Mouse (Mus musculus) embryonic facial prominence, embryonic 12.5 days (tissue): ENCODE data around the gene Hspa12a. TPM values are rescaled to one million over a fixed set of nuclear protein-coding genes. Genes with fewer than 3 reads are reported as not detected.

Experiments
- ATAC-seq: fragments of 200-750 bp; cut with Nextera tagmentation; 2 replicates; pipeline ENCODE4 v1.8.0; 2017; ENCODE audit not compliant: insufficient number of reproducible peaks, insufficient read depth, low FRiP score, low TSS enrichment
- H3K27ac ChIP-seq: fragments of 300-500 bp; sonication (generic); 2 replicates; pipeline ENCODE4 v1.5.1; 2016; ENCODE audit warnings: mild to moderate bottlenecking
- H3K27me3 ChIP-seq: fragments of 300-500 bp; sonication (generic); 2 replicates; pipeline ENCODE4 v1.6.1; 2016; ENCODE audit warnings: mild to moderate bottlenecking, moderate library complexity
- H3K36me3 ChIP-seq: fragments of 300-500 bp; sonication (generic); 2 replicates; pipeline ENCODE4 v1.6.1; 2016; ENCODE audit warnings: mild to moderate bottlenecking
- H3K4me1 ChIP-seq: fragments of 300-500 bp; sonication (generic); 2 replicates; pipeline ENCODE4 v1.6.1; 2016
- H3K4me2 ChIP-seq: fragments of 300-500 bp; sonication (generic); replicated peaks from 2 replicates; pipeline ENCODE4 v1.6.1; 2016; ENCODE audit warnings: mild to moderate bottlenecking, moderate library complexity
- H3K4me3 ChIP-seq: fragments of 300-500 bp; sonication (generic); 2 replicates; pipeline ENCODE4 v1.5.1; 2016; ENCODE audit warnings: mild to moderate bottlenecking
- H3K9ac ChIP-seq: fragments of 300-500 bp; sonication (generic); 2 replicates; pipeline ENCODE4 v1.6.1; 2016; ENCODE audit warnings: mild to moderate bottlenecking, moderate library complexity
- H3K9me3 ChIP-seq: fragments of 300-500 bp; sonication (generic); 2 replicates; pipeline ENCODE4 v1.6.1; 2016; ENCODE audit warnings: mild to moderate bottlenecking, moderate library complexity
- WGBS: fragments of 180-500 bp; shearing (Covaris S2); methylation state at CpG from one replicate; pipeline ENCODE4 v1.1.7; 2016; 5-methylcytosine and 5-hydroxymethylcytosine counted together
- polyA plus RNA-seq: library from polyadenylated mRNA; unstranded; fragments of >200 nt; fragmentation: Nextera tagmentation; extraction: Ambion mirVana; gene quantifications from 2 replicates; pipeline ENCODE4 v1.2.1, GENCODE M21; 2016

The Hspa12a gene
- polyA plus RNA-seq, 1 experiment from 2014 or later = 12.6 TPM

- WGBS = 91% methylated on average over 8 of the region's 8 CpGs
- no peaks in the 10 kb centered on the region for H3K4me1 ChIP-seq
- H3K9me3 ChIP-seq = no peaks in the 10 kb centered on the region
- H3K4me3 ChIP-seq = no peak overlapping the region
- H3K9ac ChIP-seq = no peak overlapping the region
- no peak overlapping the region for H3K27ac ChIP-seq
- H3K36me3 ChIP-seq = no peaks in the 10 kb centered on the region
- no peak overlapping the region for H3K4me2 ChIP-seq
- peaks cover 8% of the 10 kb centered on the region for H3K27me3 ChIP-seq
- no peak for ATAC-seq
Measured at GRCm38 (mm10) chr19:58954779-58955178, 11.3 kb upstream of the Hspa12a start.

DNA sequence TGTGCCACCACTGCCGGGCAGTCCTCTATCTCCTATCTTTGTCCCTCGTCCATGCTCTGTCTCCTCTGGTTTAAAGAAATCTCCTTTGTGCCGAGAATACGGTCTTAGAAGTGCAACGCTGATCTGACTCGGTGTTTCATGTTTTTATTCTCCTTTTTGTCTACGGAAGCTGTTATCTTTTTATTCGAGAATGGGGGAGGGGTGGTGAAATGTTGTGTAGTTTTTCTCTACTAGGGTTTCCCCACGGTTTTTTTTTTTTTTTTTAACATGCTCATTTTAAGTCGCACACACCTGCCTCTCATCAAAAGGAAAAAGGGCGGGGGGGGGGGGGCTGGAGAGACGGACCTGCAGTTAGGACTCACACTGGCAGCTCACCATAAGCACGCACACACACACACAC lies 8.8 kb upstream of the Hspa12a start:
- 75% methylated on average over 11 of the region's 13 CpGs for WGBS
- ATAC-seq = no peak
- Histone ChIP-seq H3K4me2 (no peak overlapping the region), H3K9me3 (no peaks in the 10 kb centered on the region), H3K36me3 (no peaks in the 10 kb centered on the region), H3K27me3 (peaks cover 8% of the 10 kb centered on the region), H3K27ac (no peak overlapping the region), H3K4me3 (no peak overlapping the region), H3K9ac (no peak overlapping the region), H3K4me1 (no peaks in the 10 kb centered on the region)

- Histone ChIP-seq H3K27me3 (peaks cover 8% of the 10 kb centered on the region), H3K4me1 (no peaks in the 10 kb centered on the region), H3K27ac (no peak overlapping the region), H3K9ac (no peak overlapping the region), H3K4me3 (no peak overlapping the region), H3K9me3 (no peaks in the 10 kb centered on the region), H3K36me3 (no peaks in the 10 kb centered on the region), H3K4me2 (no peak overlapping the region)
- ATAC-seq = no peak
- WGBS = 79% methylated on average over 3 of the region's 3 CpGs
Measured at GRCm38 (mm10) chr19:58951521-58951920, 8.1 kb upstream of the Hspa12a start.

DNA sequence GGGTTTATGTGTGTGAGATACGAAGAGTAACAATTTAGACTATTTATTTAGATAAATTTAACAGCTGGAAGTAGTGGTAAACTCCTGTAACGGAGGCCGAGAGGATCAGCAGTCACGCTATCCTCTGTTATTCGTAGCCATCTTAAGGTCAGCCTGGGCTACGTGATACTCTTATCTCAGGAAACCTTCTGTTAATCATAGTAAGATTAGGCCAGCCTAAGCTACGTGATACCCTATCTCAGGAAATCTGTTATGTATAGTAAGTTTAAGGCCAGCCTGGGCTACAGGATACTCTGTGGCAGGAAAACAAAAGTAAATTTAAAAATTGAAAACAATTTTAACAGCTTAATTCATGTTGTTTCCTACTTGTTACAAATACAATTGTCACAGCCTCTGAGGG lies 2.5 kb upstream of the Hspa12a start:
- no peaks in the 10 kb centered on the region for H3K36me3 ChIP-seq
- H3K4me2 ChIP-seq = no peak overlapping the region
- no peaks in the 10 kb centered on the region for H3K9me3 ChIP-seq
- ATAC-seq = no peak
- H3K4me3 ChIP-seq = no peak overlapping the region
- H3K27ac ChIP-seq = no peak overlapping the region
- H3K4me1 ChIP-seq = peaks cover 8% of the 10 kb centered on the region; the same call in 1 of the 2 replicates
- no peaks in the 10 kb centered on the region for H3K27me3 ChIP-seq
- H3K9ac ChIP-seq = no peak overlapping the region
- WGBS = 84% methylated on average over 7 of the region's 7 CpGs

GRCm38 (mm10) chr19:58933062-58933461 lies 10.4 kb downstream of the Hspa12a start:
- Histone ChIP-seq H3K36me3 (no peaks in the 10 kb centered on the region), H3K4me1 (peaks cover 10% of the 10 kb centered on the region; the same call in 1 of the 2 replicates), H3K9ac (no peak overlapping the region), H3K27ac (no peak overlapping the region), H3K9me3 (no peaks in the 10 kb centered on the region), H3K4me3 (no peak overlapping the region), H3K4me2 (no peak overlapping the region), H3K27me3 (peaks cover 42% of the 10 kb centered on the region)
- ATAC-seq = no peak
- WGBS = 6% methylated on average over 4 of the region's 4 CpGs

DNA sequence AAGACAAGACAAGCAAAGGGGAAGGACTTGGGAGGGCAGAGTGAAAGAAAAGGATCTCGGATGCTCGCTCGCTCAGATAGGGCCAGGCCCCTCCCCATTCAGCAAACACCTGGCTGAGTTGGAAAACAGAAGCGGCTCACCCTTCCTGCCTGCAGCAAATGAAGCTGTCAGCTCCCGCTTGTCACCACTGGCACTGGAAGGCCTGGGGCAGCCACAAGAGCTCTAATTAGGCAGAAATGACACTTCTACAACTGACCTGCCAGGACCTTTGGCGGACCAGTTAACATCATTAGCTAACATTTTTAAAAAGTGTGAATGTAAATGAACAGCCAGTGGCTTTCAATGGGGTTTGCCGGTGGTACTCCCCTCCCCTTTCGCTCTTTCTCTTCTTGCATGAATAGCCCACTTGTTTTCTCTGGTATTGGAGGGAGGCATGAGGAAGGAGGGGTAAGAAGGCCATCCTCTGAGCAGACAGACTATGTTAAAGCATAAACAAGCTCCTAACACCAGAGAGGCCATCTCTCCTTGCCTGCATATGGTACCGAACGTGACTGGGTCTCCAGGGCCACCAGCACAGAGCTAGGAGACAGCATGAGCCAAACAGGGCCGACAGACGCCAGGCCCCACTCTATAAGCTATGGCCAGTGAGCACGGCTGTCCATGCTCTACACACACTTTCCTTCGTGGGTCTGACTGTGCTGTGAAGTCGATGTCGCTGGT lies 12.2 kb downstream of the Hspa12a start:
- Histone ChIP-seq H3K9ac (no peak overlapping the region), H3K4me3 (no peak overlapping the region), H3K36me3 (no peaks in the 10 kb centered on the region), H3K27ac (no peak overlapping the region), H3K9me3 (no peaks in the 10 kb centered on the region), H3K4me1 (peaks cover 10% of the 10 kb centered on the region; the same call in 1 of the 2 replicates), H3K27me3 (peaks cover 42% of the 10 kb centered on the region), H3K4me2 (no peak overlapping the region)
- 17% methylated on average over 16 of the region's 16 CpGs for WGBS
- no peak for ATAC-seq

DNA sequence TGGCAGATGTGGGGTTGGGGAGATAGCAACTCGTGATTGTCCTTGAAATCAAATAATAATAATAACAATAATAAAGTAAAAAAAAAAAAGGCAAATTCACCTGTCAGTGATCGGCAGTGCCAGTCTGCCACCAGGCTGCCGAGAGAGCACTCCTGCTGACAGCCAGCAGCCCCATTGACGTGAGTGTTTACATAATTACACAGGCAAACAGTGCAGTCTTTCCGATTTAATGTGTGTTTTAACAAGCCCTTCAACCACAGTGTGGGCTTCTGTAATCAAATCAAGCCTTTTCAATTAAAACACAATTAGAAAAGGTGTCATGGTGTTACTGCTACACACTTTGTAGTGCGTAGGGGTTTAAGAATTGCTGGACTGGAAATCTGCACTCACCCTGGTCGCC lies 24.3 kb downstream of the Hspa12a start:
- no peak overlapping the region for H3K9ac ChIP-seq
- no peak for ATAC-seq
- WGBS = 22% methylated on average over 7 of the region's 7 CpGs
- H3K4me3 ChIP-seq = no peak overlapping the region
- H3K27me3 ChIP-seq = peaks cover 19% of the 10 kb centered on the region
- no peak overlapping the region for H3K27ac ChIP-seq
- no peaks in the 10 kb centered on the region for H3K9me3 ChIP-seq
- H3K4me1 ChIP-seq = no peaks in the 10 kb centered on the region
- H3K4me2 ChIP-seq = peak overlapping the region; percentile 33; the same call in 1 of the 2 replicates
- H3K36me3 ChIP-seq = no peaks in the 10 kb centered on the region

DNA sequence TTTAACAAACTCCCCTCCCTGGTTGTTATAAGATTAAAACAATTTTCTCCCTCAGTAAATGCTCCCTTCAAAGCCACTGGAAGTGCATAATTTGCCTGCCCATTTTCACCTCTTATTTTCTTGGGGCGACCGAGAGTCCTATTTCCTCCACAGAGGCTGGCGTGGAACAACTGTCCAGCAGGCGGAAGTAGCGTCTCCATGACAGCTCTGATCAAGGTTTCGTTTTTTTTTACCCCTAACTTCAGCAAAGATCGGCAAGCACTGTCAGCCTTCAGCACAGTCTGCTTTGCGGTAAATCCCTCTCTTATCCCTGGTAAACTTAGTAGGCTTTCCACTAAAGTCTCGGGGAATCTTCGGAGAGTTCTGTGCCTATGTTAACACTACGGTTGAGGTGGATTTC lies 24.9 kb downstream of the Hspa12a start:
- Histone ChIP-seq H3K4me2 (peak overlapping the region; percentile 33), H3K36me3 (no peaks in the 10 kb centered on the region), H3K27me3 (peaks cover 19% of the 10 kb centered on the region), H3K4me1 (no peaks in the 10 kb centered on the region), H3K9me3 (no peaks in the 10 kb centered on the region), H3K9ac (no peak overlapping the region), H3K27ac (no peak overlapping the region), H3K4me3 (peak overlapping the region; percentile 9; the same call in 1 of the 2 replicates)
- no peak for ATAC-seq
- WGBS = 8% methylated on average over 11 of the region's 11 CpGs

DNA sequence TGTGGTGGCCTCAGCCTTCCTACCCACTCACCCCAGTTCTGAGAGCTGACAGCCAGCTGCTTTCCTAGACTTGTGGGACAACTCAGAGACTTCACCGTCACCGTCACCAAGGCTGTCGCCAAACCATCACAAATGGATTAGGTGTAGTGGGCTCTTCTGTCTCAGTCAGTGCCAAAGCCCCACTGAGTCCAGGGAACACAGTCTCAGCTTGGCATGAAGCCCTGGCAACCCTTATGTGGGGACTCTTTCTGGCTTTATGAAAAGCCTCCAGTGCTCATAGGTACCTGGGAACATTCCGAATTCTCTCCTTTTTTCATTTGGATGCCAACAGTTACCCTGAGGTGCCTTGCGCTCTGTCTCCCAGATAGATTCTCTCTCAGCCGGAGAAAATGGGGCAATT lies 30.2 kb downstream of the Hspa12a start:
- WGBS = 87% methylated on average over 6 of the region's 6 CpGs
- peaks cover 12% of the 10 kb centered on the region; the same call in 1 of the 2 replicates for H3K27me3 ChIP-seq
- no peak for ATAC-seq
- H3K9me3 ChIP-seq = no peaks in the 10 kb centered on the region
- no peak overlapping the region for H3K27ac ChIP-seq
- no peak overlapping the region for H3K4me3 ChIP-seq
- H3K4me2 ChIP-seq = no peak overlapping the region
- no peak overlapping the region for H3K9ac ChIP-seq
- H3K36me3 ChIP-seq = no peaks in the 10 kb centered on the region
- H3K4me1 ChIP-seq = no peaks in the 10 kb centered on the region

DNA sequence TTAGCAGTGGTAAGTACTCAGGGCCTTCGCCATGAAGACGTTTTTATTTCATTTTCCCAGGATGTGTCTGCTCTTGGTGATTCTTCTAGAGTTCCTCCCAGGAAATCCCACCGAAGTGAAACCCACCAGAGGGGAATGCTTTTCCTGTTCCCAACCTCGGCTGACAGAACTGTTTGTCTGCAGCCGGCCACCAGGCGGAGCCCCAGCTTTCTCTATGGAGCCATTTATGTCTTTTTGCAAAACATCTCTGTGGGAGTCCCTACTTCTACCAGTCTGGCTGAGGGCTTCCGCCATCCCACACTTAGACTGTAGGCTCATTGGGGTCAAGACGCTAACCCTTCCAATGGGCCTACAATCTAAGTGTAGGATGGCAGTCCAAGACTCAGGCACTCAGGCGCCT lies 32.1 kb downstream of the Hspa12a start:
- Histone ChIP-seq H3K4me3 (peak overlapping the region; percentile 28), H3K4me1 (no peaks in the 10 kb centered on the region), H3K4me2 (peak overlapping the region; percentile 45), H3K36me3 (no peaks in the 10 kb centered on the region), H3K27me3 (0 out of 2 replicates have a peak, but pooled peaks cover 6% of the 10 kb centered on the region), H3K9ac (peak overlapping the region; percentile 22; the same call in 1 of the 2 replicates), H3K27ac (no peak overlapping the region), H3K9me3 (no peaks in the 10 kb centered on the region)
- ATAC-seq = peak; percentile 39; the same call in 1 of the 2 replicates
- WGBS = 9% methylated on average over 9 of the region's 9 CpGs

GRCm38 (mm10) chr19:58910941-58911368 lies 32.5 kb downstream of the Hspa12a start:
- H3K4me2 ChIP-seq = peak overlapping the region; percentile 45
- WGBS = 3% methylated on average over 11 of the region's 11 CpGs
- no peaks in the 10 kb centered on the region for H3K4me1 ChIP-seq
- H3K36me3 ChIP-seq = no peaks in the 10 kb centered on the region
- peak overlapping the region; percentile 22; the same call in 1 of the 2 replicates for H3K9ac ChIP-seq
- peak overlapping the region; percentile 28 for H3K4me3 ChIP-seq
- H3K27ac ChIP-seq = no peak overlapping the region
- ATAC-seq = 0 out of 2 replicates have a peak, but pooled peaks have one; percentile 58
- no peaks in the 10 kb centered on the region for H3K9me3 ChIP-seq
- H3K27me3 ChIP-seq = 0 out of 2 replicates have a peak, but pooled peaks cover 3% of the 10 kb centered on the region

DNA sequence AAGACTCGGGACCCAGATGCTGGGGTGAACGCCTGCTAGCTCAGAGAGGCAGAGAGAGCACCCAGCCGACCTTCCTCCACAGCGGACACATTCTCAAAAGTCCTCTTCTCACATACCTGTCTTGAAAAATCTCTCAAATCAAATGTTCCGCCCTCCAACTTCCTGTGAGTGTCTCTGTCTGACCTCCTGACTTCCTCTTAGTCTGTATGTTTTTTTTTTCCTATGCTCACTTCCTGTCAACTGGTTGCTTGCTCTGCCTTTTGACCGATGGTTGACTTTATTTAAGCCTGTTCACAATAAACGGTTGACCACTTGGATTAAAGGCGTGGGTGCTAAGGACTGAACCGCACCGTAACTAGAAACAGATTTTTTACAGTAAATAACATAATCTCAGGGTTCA lies 35.4 kb downstream of the Hspa12a start:
- no peaks in the 10 kb centered on the region for H3K4me1 ChIP-seq
- H3K27me3 ChIP-seq = 0 out of 2 replicates have a peak, but pooled peaks cover 3% of the 10 kb centered on the region

More for the DNA sequence above, 35.4 kb downstream of the Hspa12a start:
- Histone ChIP-seq H3K9me3 (no peaks in the 10 kb centered on the region), H3K4me3 (no peak overlapping the region), H3K36me3 (no peaks in the 10 kb centered on the region), H3K9ac (no peak overlapping the region), H3K27ac (no peak overlapping the region), H3K4me2 (no peak overlapping the region)
- WGBS = 60% methylated on average over 10 of the region's 10 CpGs
- no peak for ATAC-seq
